Mouse (Mus musculus) testis, adult 2 months (tissue): ENCODE measurements around the gene Fam222b.

Experiments used
- CTCF ChIP-seq: fragments of 200-500 bp; IDR thresholded peaks from 2 replicates; pipeline ENCODE4 v1.5.1; 2012; ENCODE audit warnings: low read depth, mild to moderate bottlenecking, inconsistent platforms, low read length, moderate library complexity; ENCODE audit not compliant: control insufficient read depth, insufficient read depth, insufficient replicate concordance
- POLR2A ChIP-seq: fragments of 200-500 bp; IDR thresholded peaks from 2 replicates; pipeline ENCODE4 v1.6.1; 2012; ENCODE audit warnings: low read depth, mild to moderate bottlenecking, inconsistent platforms, low read length, moderate library complexity; ENCODE audit not compliant: control insufficient read depth

DNA sequence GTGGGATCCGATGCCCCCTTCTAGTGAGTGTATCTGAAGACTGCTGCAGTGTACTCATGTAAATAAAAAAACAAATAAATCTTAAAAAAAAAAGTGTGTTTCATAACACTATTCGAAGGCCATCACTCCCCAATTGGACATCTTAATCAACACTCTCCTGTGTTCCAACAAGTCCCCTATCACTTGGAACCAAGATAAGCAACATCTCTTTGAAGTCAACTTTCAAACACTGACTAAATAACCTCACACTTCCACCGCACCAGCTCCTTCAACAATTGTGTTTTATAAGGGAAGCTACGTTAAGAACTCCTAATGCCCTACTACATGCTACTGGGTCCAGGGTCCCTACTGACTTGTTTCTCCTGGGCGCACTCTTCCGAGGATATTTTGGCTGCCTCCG lies 88.0 kb downstream of the Fam222b start:
- TF ChIP-seq POLR2A (no peak), CTCF (no peak)
